Mouse (Mus musculus): ENCODE data around the gene Tulp2. TPM values are rescaled to one million over a fixed set of nuclear protein-coding genes. Genes with fewer than 3 reads are reported as not detected.
"Not testable (repeated sequence)": the region's sequence is repeated elsewhere in the genome, so short reads cannot be mapped to it uniquely, and the experiment has no call there.

Tulp2 gene
- total RNA-seq, 2 experiments from 2014 or later, result 0.07 TPM; not detected in 1

DNA sequence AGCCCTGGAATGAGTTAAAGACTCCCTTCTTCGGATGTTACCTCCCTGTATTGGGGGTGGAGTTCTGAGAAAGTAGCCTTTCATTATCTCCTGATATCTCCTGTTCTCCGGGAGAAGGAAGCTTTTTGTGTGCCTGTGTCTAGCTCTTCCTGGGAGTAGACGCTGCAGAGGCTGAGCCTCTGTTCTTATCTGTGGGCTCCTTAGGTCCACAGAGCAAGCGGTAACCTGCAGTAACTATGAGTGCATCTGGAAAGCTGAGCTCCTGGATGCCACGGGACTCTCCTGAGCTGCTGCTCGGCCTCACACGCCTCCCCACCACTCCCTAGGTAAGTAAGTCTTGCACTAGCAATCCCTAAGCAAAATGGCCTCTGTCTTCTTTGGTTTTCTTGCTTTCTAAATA lies 4.5 kb downstream of the Tulp2 start:
- no peak for ATAC-seq (replicated peaks; ENCODE audit: poor library complexity)

DNA sequence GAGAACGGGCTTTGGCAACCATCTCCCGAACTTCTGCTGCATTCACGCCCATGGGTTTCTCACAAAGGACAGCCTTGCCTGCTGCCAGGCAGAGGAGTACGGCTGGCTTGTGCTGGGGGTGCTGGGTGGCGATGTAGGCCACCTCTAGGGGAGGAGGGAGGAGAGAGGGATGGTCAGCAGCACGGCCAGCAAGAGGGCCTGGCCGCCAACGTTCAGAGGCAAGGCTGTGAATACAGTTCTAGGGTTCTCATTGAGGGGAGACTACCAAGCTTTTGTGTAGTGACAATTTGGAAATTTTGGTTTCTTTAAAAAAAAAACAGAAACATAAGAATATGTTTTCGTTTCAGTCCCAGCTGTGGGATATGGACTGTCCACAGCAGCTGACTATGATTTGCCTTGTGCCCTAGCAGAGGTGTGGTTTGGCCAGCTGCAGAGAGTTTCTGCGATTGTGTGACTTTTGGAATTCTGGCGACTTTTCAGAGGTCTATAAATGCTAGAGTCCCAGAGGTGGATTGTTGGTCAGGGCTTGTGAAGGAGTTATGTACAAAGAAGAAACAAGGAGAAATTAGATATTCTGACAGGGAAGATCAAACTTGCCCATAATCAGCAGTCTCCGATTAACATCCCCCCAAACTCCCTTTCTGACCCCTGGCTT lies 5.2 kb downstream of the Tulp2 start, which contains the start of gene Gm45808:
Gm45808 (minus strand) TSS at position 51 of the 655 bp plus-strand sequence.
- ATAC-seq (replicated peaks; ENCODE audit: poor library complexity), result no peak

DNA sequence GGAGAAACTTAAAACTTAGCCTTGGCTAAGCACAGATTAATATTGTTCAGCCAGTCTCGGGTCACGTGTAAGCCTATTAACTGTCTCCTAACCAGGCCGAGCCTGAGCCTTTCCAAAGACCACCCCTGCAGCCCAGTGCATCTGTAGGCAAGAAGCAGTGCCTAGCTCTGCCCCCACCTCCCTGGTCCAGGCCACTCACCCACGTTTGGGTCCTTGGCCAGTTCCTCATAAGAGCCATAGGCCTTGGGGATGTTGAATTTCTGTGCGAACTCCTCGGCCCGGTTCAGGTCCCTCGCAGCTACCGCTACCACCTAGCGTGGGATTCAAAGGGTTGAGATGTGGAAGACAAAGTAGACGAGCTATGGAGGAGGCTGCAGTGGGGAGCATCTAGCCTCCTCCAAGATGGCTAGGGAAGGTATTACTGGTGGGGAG lies 6.2 kb downstream of the Tulp2 start:
- ATAC-seq (replicated peaks; ENCODE audit: poor library complexity), result no peak

DNA sequence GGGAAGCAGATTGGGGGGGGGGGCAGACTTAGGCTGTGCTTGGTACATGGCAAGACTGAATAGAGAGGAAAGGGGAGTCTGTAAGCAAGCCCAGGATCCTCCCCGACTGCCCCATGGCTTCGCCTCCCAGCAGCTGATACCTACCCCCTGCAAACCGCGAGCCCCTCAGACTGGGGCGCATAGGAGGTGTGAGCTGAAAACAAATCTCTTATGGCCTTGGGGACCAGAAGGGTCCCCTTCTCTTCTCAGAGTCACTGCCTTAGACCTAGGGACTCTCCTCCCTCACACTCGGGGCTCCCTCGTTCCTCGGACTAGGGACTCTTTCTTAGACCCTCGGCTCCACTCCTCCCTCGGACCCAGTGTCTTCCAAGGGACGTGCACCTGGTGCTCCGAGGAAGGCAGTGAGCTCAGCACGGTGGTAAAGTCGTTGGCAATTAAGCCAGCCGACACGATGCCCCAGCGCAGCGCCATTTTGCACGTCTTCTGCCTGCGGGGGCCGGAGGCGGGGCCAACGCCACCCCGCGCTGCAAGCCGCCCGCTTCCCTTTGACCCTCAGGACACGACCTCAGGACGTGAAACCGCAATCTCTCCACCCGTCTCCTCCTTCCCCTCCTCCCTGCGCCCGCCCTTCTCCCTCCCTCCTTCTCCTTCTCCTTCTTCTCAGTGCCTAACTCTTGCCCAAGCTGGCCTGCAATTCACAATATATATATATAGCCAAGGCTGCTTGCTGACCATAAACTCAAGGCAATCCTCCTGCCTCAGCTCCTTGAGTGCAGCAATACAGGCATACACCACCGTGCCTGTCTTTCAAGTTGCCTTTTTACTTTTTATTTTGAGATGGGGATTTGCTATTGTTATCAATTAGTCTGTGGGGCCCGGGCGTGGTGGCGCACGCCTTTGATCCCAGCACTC lies 6.9 kb downstream of the Tulp2 start, which contains the start of gene Dhdh:
Dhdh (minus strand) TSS at position 513 of the 912 bp plus-strand sequence.
- peak; percentile 80 for ATAC-seq (replicated peaks; ENCODE audit: poor library complexity)

DNA sequence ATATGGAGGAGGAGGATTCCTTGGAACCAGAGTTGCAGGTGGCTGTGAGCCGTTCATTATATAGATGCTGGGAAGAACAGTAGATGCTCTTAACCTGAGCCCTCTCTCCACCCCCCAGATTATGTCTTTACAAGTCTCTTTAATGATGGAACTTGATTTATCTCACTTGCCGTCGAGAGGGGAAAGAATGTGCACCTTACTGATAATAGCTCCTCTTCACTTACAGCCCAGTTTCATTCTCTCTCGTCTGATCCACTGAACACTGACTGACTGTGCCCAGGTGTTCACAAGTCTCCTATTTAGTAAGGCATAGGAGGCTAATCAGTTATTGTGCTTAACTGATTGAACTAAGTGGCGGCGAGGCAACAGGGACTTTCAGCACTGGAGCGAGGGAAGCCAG lies 7.9 kb downstream of the Tulp2 start:
- peak; percentile 51 for ATAC-seq (replicated peaks; ENCODE audit: poor library complexity)

DNA sequence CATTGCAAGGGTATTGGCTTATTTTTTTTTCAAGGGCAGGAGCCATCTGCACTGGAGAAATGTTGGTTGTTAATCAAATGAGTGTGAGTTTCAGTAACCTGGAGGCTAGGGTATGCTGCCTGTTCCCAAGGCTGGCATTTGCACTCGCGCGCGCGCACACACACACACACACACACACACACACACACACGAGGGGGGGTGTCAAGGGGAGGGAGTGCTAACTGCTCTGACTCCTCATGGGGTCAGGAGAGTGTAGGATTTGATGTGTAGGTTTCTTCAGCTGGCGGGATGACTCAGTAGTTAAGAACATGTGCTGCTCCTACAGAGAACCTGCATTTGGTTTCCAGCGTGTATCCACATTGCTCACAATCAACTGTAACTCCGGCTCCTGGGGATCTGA lies 9.1 kb downstream of the Tulp2 start:
- peak; percentile 24; the same call in 1 of the 2 replicates for ATAC-seq (replicated peaks; ENCODE audit: poor library complexity)

DNA sequence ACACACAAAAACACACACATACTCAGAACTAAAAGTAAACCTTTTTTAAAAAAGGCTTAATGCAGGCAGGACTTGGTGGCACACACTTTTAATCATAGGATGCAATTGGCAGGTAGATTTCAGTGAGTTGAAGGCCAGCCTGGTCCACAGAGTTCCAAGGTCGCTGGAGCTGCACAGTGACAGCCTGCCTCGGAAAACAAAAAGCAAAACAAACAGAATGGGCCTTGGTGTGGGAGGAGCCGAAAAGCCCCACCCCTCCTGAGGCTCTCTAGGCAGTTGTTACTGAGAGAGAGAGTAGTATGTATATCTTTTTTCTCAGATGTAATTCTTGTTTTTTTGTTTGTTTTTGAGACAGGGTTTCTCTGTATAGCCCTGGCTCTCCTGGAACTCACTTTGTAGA lies 9.6 kb downstream of the Tulp2 start:
- peak; percentile 52 for ATAC-seq (replicated peaks; ENCODE audit: poor library complexity)

DNA sequence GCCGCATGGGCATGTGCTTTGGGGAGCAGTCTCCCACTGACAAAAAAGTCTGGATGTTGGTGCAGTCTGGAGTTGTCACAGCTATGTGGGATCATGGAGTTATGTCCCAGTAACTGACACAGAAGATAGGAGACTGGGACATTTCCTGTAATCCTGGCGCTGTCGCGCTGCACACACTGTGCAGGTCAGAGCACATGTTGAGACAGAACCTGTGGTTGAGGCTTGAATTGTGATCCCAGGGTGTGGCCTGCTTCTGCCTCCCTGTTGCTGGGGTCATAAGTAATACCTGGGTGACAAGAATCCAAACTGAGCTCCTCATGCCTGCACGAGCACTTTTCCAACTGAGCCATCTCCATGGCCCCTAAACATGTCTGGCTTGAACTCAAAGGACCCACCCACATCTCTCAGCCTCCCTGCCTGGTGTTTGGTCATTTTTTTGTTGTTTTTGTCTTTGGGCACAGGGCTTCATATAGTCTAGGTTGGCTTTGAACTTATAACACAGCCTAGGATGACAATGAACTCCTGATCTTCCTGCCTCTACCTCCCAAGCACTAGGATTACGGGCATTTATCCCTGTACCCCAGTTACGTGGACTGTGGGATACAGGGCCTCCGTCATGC lies 10.7 kb downstream of the Tulp2 start:
- ATAC-seq (replicated peaks; ENCODE audit: poor library complexity), result no peak

DNA sequence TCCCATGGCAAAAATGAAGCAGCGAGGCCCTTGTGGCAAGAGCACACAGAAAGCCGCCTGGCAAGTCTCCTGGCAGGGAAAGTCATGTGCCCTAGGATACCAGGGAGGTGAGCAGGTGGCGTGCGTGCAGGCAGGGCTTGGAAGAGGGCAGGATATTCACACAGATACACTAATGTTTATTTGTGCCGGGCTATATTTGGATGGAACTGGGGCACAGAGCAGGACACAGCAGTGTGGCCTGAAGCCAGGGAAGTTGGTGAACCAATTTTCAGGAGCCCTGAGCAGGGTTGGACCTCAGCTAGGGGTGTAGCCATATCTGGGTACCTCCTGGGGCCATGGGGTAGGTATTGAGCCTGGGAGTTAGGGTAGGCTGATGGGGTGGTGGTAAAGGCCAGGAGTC lies 11.3 kb downstream of the Tulp2 start:
- no peak for ATAC-seq (replicated peaks; ENCODE audit: poor library complexity)

DNA sequence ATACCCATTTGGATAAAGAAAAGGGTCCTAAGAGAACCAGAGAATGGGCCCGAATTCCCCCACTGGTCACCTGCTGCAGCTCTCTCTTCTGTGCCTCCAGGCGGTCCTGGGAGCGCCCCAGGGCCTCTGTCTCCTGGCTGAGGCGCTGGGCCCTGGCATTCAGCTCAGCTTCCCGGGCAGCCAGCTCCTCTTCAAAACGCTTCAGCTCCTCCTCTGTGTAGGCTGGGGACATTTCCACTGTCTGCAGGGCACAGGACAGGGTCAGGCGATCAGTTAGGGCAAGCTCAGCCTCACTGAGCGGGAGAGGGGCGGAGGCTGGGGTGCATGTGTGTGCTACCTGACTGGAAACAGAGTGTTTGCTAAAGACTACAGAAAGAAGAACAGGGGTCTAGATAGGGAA lies 12.9 kb downstream of the Tulp2 start:
- no peak for ATAC-seq (replicated peaks; ENCODE audit: poor library complexity)

DNA sequence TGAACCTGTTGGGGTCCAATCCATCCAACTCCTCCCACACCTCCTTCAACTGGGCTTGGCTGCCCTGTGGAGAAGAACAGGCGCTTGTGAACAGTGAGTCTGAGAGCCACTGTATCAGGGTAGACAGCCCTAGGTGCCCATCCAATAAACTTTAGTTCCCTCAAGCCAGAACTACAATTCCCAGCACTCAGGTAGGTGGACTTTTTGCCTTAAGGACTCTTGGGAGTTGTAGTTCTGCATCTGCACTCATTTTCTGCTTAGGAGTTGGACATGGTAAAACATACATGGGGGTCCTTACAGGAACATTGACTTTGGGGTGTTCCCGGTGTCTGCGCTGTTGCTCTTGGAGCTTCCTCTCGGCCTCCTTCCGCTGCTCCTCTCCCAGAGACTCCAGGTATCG lies 16.8 kb downstream of the Tulp2 start:
- ATAC-seq (replicated peaks; ENCODE audit: poor library complexity), result no peak

DNA sequence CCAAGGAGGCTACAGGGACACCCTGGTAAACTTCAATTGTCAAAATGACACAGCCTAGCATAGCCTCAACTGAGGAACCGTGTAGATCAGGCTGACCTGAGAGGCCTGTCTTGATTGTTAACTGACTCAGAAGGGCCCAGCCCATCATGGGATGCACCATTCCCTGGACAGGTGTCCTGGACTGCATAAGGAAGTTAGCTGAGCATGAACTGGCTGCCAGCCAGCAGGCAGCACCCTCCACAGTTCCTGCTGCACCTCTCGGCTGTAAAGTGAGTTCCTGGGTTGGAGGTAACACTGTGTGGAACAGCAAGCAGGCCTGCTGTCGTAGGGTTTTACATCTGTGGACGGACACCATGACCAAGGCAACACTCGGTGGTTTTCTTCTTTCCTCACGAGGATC lies 25.9 kb downstream of the Tulp2 start:
- ATAC-seq (replicated peaks; ENCODE audit: poor library complexity), result no peak

DNA sequence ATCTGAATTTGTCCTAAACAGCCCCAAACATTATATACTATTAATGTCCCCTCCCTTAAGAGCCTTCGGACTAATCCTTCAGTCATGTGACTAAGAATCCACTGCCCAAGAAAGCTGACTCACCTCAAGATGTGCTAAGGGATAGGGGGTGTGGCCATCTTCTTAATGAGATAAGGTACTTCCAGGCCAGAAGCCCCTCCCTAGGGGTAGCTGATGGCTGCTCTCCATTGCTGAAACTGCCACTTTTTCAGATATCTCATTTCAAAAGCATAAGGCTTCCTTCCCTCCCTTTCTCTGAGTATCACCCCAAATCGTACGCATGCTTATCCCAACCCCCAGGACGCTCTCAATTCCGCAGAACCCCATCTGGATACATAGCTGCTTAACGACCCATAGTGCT lies 26.9 kb downstream of the Tulp2 start:
- ATAC-seq (replicated peaks; ENCODE audit: poor library complexity), result peak; percentile 60

DNA sequence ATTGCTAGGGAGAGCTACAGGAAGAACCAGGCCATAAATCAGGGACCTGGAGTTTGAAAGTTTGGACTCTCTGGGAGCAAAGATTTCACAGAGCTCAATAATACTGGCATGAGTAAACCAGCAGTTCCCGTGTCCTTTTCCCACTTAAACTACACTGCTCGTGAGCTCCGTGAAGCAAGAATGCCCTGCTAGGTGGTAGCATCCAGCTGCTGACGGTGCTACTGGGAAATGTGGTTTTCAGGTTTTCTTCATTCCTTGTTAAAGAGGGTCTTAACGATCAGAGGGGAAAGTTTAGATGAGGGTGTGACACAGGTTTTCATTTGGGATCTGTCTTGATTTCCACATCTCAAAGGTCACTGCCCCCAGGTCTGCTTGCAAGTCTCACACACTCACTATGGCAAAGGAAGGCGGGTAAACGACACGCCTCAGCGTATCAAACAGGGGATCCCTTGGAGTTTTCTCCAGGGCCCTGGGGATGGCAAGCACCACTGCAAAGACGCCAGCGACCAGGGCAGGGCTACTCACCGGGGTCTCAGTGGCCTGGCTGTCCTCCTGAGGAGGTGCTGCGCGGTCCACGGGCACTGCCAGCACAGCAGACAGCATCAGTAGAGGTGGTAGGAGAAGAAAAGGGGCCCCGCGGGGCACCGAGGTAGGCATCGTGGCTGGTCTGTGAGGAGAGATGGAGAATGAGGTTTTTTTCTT lies 27.7 kb downstream of the Tulp2 start:
- ATAC-seq (replicated peaks; ENCODE audit: poor library complexity), result no peak

DNA sequence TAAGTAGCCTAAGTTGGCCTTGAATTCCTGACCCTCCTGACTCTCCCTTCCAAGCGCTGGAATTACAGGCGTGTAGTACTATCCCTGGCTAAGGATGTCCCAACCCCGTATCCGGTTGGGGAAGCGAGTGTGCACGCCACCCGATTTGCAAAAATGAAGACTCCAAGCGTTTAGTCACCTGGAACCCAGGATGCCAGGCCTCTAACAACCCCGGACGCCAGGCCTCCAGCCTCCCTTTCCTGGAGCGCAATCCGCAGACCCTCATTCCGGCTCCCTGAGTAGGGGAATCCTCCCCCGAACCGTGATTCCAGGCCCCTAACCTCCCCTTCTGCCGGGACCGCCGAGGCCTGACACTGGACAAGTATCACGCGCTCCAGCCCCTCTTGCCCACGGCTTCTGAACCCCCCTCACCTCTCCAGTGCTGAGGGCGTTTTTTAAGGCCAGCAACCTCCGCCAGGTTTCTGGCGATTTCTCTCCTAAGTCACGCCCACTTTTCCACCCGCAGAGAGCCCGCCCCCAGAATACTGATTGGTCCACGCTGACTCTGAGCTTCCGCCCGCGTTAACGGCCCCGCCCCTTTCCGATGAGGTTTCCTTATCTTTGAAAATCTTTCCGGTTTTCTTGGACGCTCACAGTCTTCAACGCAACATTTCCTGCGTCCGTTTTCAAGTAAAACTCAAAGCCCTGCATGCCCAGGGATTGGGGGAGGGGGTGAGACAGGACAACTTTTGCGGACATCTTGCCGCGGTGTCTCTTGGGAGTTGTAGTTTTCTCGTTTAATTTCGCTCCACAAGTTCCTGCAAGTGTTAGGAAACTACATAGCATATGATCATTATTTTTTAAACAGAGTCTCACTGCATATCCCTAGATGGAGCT lies 28.5 kb downstream of the Tulp2 start, which contains the start of gene Nucb1:
Nucb1 (minus strand) TSS at position 495 of the 876 bp plus-strand sequence.
- ATAC-seq (replicated peaks; ENCODE audit: poor library complexity), result peak; percentile 85

DNA sequence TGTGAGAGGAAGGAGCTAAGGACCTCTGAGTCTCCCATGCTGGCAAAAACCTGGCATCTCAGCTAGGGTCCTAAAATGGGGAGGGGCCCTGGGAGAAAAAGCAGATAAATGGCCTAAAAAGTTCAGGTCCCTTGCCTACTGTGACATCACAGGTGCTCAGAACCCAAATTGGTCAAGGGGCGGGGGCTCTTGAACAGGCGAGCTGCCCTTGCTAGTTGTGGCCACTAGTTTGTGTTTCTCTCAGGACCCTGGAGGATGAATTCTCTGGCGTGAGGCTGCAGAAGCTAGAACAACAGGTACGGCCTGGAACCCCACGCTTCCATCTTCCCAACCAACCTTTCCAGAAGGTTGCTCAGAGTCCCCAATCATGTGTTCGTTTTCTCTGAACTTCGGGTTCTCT lies 32.7 kb downstream of the Tulp2 start:
- ATAC-seq (replicated peaks; ENCODE audit: poor library complexity), result no peak

DNA sequence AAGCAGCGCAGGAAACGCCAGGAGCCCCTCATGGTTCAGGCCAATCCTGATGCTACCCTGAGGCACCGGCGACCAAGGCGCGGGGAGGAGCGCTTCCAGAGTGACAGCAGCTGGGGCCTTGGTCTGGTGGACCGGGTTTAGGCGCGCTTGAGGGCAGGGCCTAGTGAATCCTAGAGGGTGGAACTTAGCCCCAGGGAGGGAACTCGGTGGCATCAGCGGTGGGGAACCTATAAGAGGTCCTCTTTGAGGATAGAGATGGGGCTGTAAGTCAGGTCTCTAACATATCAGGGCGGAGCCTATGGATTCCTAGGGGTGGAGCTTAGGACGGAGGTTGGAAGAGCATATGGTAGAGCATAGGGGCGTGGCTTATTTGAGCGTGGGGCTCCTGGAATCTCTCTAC lies 33.8 kb downstream of the Tulp2 start:
- ATAC-seq (replicated peaks; ENCODE audit: poor library complexity), result peak; percentile 78

DNA sequence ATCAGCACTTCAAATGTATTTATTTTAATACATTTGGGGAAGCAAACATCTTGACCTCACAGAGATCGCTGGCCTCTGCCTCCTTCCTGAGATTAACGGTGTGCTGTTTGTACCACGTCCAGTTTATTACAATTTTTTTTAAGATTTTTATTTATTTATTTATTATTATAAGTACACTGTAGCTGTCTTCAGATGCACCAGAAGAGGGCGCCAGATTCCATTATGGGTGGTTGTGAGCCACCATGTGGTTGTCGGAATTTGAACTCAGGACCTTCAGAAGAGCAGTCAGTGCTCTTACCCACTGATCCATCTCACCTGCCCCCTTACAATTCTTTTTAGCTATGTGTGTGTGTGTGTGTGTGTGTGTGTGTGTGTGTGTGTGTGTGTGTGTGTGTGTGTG lies 35.2 kb downstream of the Tulp2 start:
- not testable (repeated sequence) for ATAC-seq (replicated peaks; ENCODE audit: poor library complexity)

DNA sequence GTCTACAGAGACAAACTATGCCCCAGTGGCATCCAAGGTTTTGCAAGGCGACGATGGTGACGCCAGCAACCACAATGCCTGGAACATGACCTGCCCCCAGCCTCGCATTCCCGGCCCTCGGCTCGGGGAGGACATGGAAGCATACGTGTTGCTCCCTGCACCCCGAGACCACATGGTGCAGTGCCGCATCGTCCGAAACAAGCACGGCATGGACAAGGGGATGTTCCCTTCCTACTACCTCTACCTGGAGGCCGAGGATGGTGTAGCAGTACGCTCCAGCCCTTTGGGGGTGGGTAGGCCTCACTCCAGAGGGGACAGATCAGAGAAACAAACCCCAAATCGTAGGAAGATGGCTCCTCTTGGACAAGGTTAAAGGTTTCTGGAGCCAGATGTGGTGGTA lies 36.9 kb downstream of the Tulp2 start:
- ATAC-seq (replicated peaks; ENCODE audit: poor library complexity), result no peak
